Mouse (Mus musculus) neural tube, embryonic 13.5 days (tissue): Measurements from ENCODE around the gene Pigk. TPM values are rescaled to one million over a fixed set of nuclear protein-coding genes. Genes with fewer than 3 reads are reported as not detected.

Experiments used
- ATAC-seq: fragments of 200-750 bp; cut with Nextera tagmentation; 2 replicates; pipeline ENCODE4 v1.8.0; 2017; ENCODE audit warnings: low read depth, mild to moderate bottlenecking, moderate TSS enrichment, moderate library complexity
- H3K27ac ChIP-seq: fragments of 300-500 bp; sonication (generic); replicated peaks from 2 replicates; pipeline ENCODE4 v1.5.1; 2015; ENCODE audit warnings: moderate library complexity, mild to moderate bottlenecking, inconsistent platforms
- H3K27me3 ChIP-seq: fragments of 300-500 bp; sonication (generic); 2 replicates; pipeline ENCODE4 v1.6.1; 2015; ENCODE audit warnings: mild to moderate bottlenecking, inconsistent platforms
- H3K36me3 ChIP-seq: fragments of 300-500 bp; sonication (generic); 2 replicates; pipeline ENCODE4 v1.6.1; 2015; ENCODE audit warnings: mild to moderate bottlenecking, inconsistent platforms
- H3K4me1 ChIP-seq: fragments of 300-500 bp; sonication (generic); replicated peaks from 2 replicates; pipeline ENCODE4 v1.6.1; 2015; ENCODE audit warnings: inconsistent platforms
- H3K4me2 ChIP-seq: fragments of 300-500 bp; sonication (generic); 2 replicates; pipeline ENCODE4 v1.6.1; 2015; ENCODE audit warnings: inconsistent platforms, mild to moderate bottlenecking, moderate library complexity
- H3K4me3 ChIP-seq: fragments of 300-500 bp; sonication (generic); 2 replicates; pipeline ENCODE4 v1.5.1; 2015; ENCODE audit warnings: mild to moderate bottlenecking, inconsistent platforms
- H3K9ac ChIP-seq: fragments of 300-500 bp; sonication (generic); 2 replicates; pipeline ENCODE4 v1.6.1; 2015; ENCODE audit warnings: moderate library complexity, mild to moderate bottlenecking, inconsistent platforms
- H3K9me3 ChIP-seq: fragments of 300-500 bp; sonication (generic); 2 replicates; pipeline ENCODE4 v1.6.1; 2016; ENCODE audit warnings: inconsistent platforms
- WGBS: fragments of 180-500 bp; shearing (Covaris S2); methylation state at CpG from one replicate; pipeline ENCODE4 v1.1.7; 2015; 5-methylcytosine and 5-hydroxymethylcytosine counted together
- polyA plus RNA-seq: library from polyadenylated mRNA; unstranded; fragments of >200 nt; fragmentation: Nextera tagmentation; extraction: Ambion mirVana; gene quantifications from 2 replicates; pipeline ENCODE4 v1.2.1, GENCODE M21; 2015

The Pigk gene
- polyA plus RNA-seq, 1 experiment from 2014 or later: 52.4 TPM

DNA sequence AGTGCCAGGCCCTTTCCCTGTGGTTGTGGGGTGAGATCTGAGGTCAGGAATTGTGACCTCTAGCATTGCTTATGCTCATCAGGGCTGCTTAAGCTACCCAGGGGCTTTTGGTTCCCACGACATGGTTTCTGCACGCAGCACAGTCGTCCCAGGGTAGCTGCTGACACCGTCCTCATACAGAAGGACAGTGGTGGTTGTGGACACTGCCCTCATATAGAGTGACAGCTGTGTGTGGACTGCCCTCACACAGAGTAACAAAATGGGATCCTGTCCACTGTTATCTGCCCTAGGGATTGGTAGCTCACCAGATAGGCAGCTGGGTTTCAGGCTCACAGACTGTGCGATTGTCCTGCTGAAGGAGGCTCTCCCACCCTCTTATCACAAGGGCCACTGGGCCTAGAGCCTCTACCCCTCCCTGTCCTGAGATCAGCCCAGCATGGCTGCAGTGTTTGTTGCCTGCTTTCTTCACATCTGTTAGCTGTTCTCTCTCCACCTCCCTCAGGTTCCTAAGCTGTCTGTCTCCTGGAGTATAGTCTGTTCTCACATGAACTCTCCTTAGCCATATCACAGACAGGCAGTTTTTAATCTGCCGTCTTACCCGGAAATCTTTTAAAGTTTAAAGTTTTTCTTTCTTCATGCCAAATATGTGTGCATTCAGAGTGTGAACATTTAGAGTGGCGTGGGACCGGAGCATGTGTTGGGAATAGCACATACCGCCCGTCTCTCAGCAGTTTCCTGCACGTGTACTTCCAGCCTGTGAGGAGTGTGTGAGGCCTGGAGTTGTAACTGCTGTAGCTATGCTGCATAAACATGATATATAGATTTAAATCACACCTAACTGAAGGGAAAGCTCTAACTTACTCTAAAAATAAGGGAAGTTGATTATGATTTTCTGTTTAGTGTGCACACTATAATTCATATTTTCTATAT is 43.8 kb downstream of the Pigk start:
- H3K4me3 ChIP-seq: no peak overlapping the region
- peak overlapping the region; percentile 42 for H3K27ac ChIP-seq
- 0 out of 2 replicates have a peak, but pooled peaks cover under 1% of the 10 kb centered on the region for H3K36me3 ChIP-seq
- 73% methylated on average over 12 of the region's 12 CpGs for whole genome bisulfite sequencing
- no peak overlapping the region for H3K9ac ChIP-seq
- no peaks in the 10 kb centered on the region for H3K27me3 ChIP-seq
- H3K9me3 ChIP-seq: no peaks in the 10 kb centered on the region
- H3K4me2 ChIP-seq: no peak overlapping the region
- peaks cover 24% of the 10 kb centered on the region for H3K4me1 ChIP-seq
- ATAC-seq: no peak

DNA sequence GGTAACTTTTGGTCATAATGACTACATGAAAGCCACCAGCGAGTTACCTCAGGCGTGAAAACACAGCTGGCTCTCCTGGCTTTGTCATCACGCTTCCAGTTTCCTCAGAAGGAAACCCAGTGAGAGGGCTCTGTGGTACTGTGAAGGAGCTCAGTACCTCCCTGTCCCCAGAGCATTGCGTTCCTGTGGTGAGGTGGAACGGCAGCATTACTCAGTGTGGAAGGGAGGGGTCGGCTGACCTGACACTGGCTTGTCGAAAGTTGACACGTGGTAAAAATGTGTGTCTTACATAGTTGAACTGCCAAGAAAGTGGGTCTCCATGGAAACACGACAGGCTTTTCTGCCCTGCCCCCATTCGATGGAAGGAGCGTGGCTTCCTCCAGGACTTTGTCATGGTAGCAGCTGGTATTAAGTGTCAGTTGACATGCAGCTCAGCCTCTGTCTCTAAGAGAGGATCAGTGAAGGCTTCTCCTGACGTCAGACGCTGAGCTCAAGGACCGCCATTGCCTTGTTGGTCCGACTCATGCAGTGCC is 44.7 kb downstream of the Pigk start:
- H3K27me3 ChIP-seq: no peaks in the 10 kb centered on the region

GRCm38 (mm10) chr3:152761116-152761515 is 47.2 kb downstream of the Pigk start:
- no peak overlapping the region for H3K4me3 ChIP-seq
- no peak overlapping the region for H3K9ac ChIP-seq
- H3K27me3 ChIP-seq: no peaks in the 10 kb centered on the region
- no peaks in the 10 kb centered on the region for H3K36me3 ChIP-seq
- H3K4me1 ChIP-seq: peaks cover 30% of the 10 kb centered on the region
- H3K9me3 ChIP-seq: no peaks in the 10 kb centered on the region
- no peak overlapping the region for H3K4me2 ChIP-seq
- 24% methylated on average over 7 of the region's 7 CpGs for WGBS
- no peak for ATAC-seq
- no peak overlapping the region for H3K27ac ChIP-seq

More for the DNA sequence above, 44.7 kb downstream of the Pigk start:
- H3K9ac ChIP-seq: no peak overlapping the region
- WGBS: 59% methylated on average over 15 of the region's 15 CpGs
- peaks cover 26% of the 10 kb centered on the region for H3K4me1 ChIP-seq
- H3K27ac ChIP-seq: no peak overlapping the region
- H3K4me3 ChIP-seq: no peak overlapping the region
- H3K9me3 ChIP-seq: no peaks in the 10 kb centered on the region
- no peaks in the 10 kb centered on the region for H3K36me3 ChIP-seq
- H3K4me2 ChIP-seq: no peak overlapping the region
- ATAC-seq: peak; percentile 28; the same call in 1 of the 2 replicates

- peaks cover 27% of the 10 kb centered on the region for H3K4me1 ChIP-seq
- H3K27ac ChIP-seq: no peak overlapping the region
- H3K9me3 ChIP-seq: no peaks in the 10 kb centered on the region
- ATAC-seq: no peak
- no peaks in the 10 kb centered on the region for H3K27me3 ChIP-seq
- H3K4me2 ChIP-seq: no peak overlapping the region
- no peaks in the 10 kb centered on the region for H3K36me3 ChIP-seq
- H3K4me3 ChIP-seq: no peak overlapping the region
- WGBS: 79% methylated on average over 8 of the region's 8 CpGs
- no peak overlapping the region for H3K9ac ChIP-seq
These were observed 47.8 kb downstream of the Pigk start for GRCm38 (mm10) chr3:152761661-152762060.

DNA sequence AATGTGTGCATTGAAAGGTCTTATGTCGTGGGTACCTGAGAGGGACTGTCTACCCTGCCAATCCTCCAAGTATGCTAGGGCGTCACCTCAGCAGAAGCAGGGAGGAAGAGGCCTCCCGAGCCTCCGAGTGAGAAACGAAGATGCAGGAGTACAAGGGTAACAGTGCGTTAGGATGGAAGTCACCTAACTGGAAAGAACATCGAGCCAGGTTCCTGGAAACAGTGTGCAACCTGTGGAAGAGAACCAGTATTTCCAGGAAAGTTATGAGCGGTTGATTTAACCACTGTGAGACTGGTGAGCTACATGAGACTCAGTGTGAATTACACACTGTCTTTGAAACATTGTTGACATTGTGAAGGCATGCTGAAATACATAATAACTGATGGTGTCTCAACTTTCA is 48.4 kb downstream of the Pigk start:
- ATAC-seq: no peak
- H3K4me3 ChIP-seq: no peak overlapping the region
- H3K9me3 ChIP-seq: no peaks in the 10 kb centered on the region
- no peaks in the 10 kb centered on the region for H3K36me3 ChIP-seq
- H3K27me3 ChIP-seq: no peaks in the 10 kb centered on the region
- peaks cover 22% of the 10 kb centered on the region for H3K4me1 ChIP-seq
- no peak overlapping the region for H3K9ac ChIP-seq
- 88% methylated on average over 8 of the region's 8 CpGs for WGBS
- H3K27ac ChIP-seq: no peak overlapping the region
- no peak overlapping the region for H3K4me2 ChIP-seq

GRCm38 (mm10) chr3:152763139-152763882 is 49.4 kb downstream of the Pigk start:
- peak overlapping the region; percentile 49; the same call in 1 of the 2 replicates for H3K9ac ChIP-seq
- ATAC-seq: no peak

GRCm38 (mm10) chr3:152764516-152765312 is 50.8 kb downstream of the Pigk start:
- Histone ChIP-seq H3K4me1 (0 out of 2 replicates have a peak, but pooled peaks cover 6% of the 10 kb centered on the region), H3K36me3 (peaks cover 14% of the 10 kb centered on the region; the same call in 1 of the 2 replicates), H3K27me3 (no peaks in the 10 kb centered on the region), H3K4me3 (no peak overlapping the region), H3K9me3 (no peaks in the 10 kb centered on the region), H3K9ac (no peak overlapping the region), H3K4me2 (no peak overlapping the region), H3K27ac (no peak overlapping the region)
- no peak for ATAC-seq
- 79% methylated on average over 8 of the region's 8 CpGs for WGBS

More at GRCm38 (mm10) chr3:152763139-152763882, 49.4 kb downstream of the Pigk start:
- Histone ChIP-seq H3K4me1 (peaks cover 14% of the 10 kb centered on the region), H3K36me3 (peaks cover 4% of the 10 kb centered on the region; the same call in 1 of the 2 replicates), H3K4me3 (peak overlapping the region; percentile 19), H3K27ac (no peak overlapping the region), H3K27me3 (no peaks in the 10 kb centered on the region), H3K9me3 (no peaks in the 10 kb centered on the region), H3K4me2 (peak overlapping the region; percentile 44)
- 49% methylated on average over 26 of the region's 26 CpGs for WGBS

- WGBS: 66% methylated on average over 11 of the region's 11 CpGs
- ATAC-seq: no peak
These were observed 53.6 kb downstream of the Pigk start for GRCm38 (mm10) chr3:152767485-152767884.

GRCm38 (mm10) chr3:152770056-152770455 is 56.2 kb downstream of the Pigk start:
- no peak for ATAC-seq
- 85% methylated on average over 6 of the region's 6 CpGs for WGBS

More at GRCm38 (mm10) chr3:152767485-152767884, 53.6 kb downstream of the Pigk start:
- peaks cover 19% of the 10 kb centered on the region; the same call in 1 of the 2 replicates for H3K36me3 ChIP-seq
- H3K27ac ChIP-seq: no peak overlapping the region
- no peaks in the 10 kb centered on the region for H3K27me3 ChIP-seq
- no peak overlapping the region for H3K4me3 ChIP-seq
- no peaks in the 10 kb centered on the region for H3K9me3 ChIP-seq
- no peak overlapping the region for H3K9ac ChIP-seq
- H3K4me2 ChIP-seq: no peak overlapping the region
- H3K4me1 ChIP-seq: 0 out of 2 replicates have a peak, but pooled peaks cover 6% of the 10 kb centered on the region

GRCm38 (mm10) chr3:152776363-152776762 is 62.5 kb downstream of the Pigk start:
- H3K9ac ChIP-seq: no peak overlapping the region
- no peaks in the 10 kb centered on the region for H3K4me1 ChIP-seq
- H3K9me3 ChIP-seq: no peaks in the 10 kb centered on the region
- no peak overlapping the region for H3K27ac ChIP-seq
- H3K4me2 ChIP-seq: no peak overlapping the region
- no peak overlapping the region for H3K4me3 ChIP-seq
- H3K36me3 ChIP-seq: no peaks in the 10 kb centered on the region
- 84% methylated on average over 6 of the region's 6 CpGs for WGBS
- ATAC-seq: no peak
- H3K27me3 ChIP-seq: no peaks in the 10 kb centered on the region

More at GRCm38 (mm10) chr3:152770056-152770455, 56.2 kb downstream of the Pigk start:
- H3K27me3 ChIP-seq: no peaks in the 10 kb centered on the region
- no peak overlapping the region for H3K27ac ChIP-seq
- no peak overlapping the region for H3K4me2 ChIP-seq
- H3K9me3 ChIP-seq: no peaks in the 10 kb centered on the region
- no peak overlapping the region for H3K9ac ChIP-seq
- H3K4me3 ChIP-seq: no peak overlapping the region
- H3K36me3 ChIP-seq: peaks cover 19% of the 10 kb centered on the region; the same call in 1 of the 2 replicates
- no peaks in the 10 kb centered on the region for H3K4me1 ChIP-seq

GRCm38 (mm10) chr3:152776872-152777540 is 63.1 kb downstream of the Pigk start:
- H3K27me3 ChIP-seq: no peaks in the 10 kb centered on the region
- H3K4me2 ChIP-seq: no peak overlapping the region
- H3K36me3 ChIP-seq: no peaks in the 10 kb centered on the region
- H3K27ac ChIP-seq: no peak overlapping the region
- H3K4me3 ChIP-seq: no peak overlapping the region
- 82% methylated on average over 16 of the region's 16 CpGs for WGBS
- H3K9me3 ChIP-seq: no peaks in the 10 kb centered on the region
- no peak for ATAC-seq
- H3K9ac ChIP-seq: no peak overlapping the region
- H3K4me1 ChIP-seq: no peaks in the 10 kb centered on the region
